Mouse (Mus musculus): ENCODE data around the gene Olfm2. TPM values are rescaled to one million over a fixed set of nuclear protein-coding genes. Genes with fewer than 3 reads are reported as not detected.

The Olfm2 gene
- not detected in 2 replicates for total RNA-seq (2015; ENCODE audit: low replicate concordance)
- not detected in 2 replicates for total RNA-seq (2017; ENCODE audit: low replicate concordance)

DNA sequence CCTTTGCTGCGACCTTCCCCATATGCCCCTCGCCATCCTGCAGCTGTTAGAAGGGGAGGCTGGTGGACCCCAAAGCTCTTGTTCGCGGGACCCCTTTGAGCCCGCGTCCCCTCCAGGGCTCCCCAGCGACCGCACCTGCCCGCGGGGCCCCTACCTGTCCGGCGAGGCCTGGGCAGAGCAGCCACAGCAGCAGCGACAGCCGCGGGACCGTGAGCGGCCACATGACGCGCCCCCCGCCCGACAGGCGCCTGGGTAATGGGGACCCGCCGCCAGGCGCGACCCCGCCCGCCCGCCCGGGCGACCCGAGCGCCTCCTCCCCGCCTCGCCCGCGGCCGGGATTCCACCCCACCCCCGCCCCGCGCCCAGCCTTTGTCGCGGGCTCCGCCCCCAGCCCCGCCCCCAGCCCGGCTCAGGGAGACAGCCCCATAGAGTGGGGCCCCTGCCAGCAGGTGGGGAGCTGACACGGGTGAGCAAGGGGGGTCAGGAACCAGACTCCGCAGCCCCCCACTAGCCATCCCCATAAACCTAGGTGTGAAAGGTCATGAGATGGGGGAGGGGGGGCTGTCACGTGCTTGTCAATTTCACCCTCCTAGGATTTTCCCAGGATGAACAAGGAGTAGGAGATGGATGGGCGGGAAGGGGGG is at the start of gene Olfm2:
TSS of gene Olfm2 (minus strand) at position 333 of the 644 bp plus-strand sequence.
- no peak for ATAC-seq (replicated peaks; ENCODE audit: low FRiP score, poor library complexity, severe bottlenecking)

GRCm38 (mm10) chr9:20794108-20794806 is 48.1 kb upstream of the Olfm2 start:
- no peak for ATAC-seq (replicated peaks; ENCODE audit: low FRiP score, poor library complexity, severe bottlenecking)

DNA sequence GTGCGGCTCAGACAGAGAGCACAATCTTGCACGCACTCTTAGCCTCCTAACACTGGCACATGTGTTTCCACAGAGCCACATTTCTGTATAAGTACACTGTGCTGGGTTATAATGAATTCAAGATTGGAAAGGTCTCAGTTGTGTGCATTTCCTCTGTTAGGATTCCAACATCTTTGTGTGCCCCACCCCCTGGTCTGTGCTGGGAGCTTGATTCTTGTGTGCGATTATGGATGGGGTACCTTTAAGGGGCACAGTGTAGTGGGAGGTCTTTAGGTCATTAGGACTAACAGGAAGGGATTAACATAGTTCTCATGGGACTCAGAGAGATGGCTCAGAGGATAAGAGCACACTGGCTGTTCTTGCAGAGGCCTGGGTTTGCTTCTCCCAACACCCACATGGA is 44.2 kb upstream of the Olfm2 start:
- no peak for ATAC-seq (replicated peaks; ENCODE audit: low FRiP score, poor library complexity, severe bottlenecking)

- no peak for ATAC-seq (replicated peaks; ENCODE audit: low FRiP score, poor library complexity, severe bottlenecking)
Measured at GRCm38 (mm10) chr9:20789651-20790050, 43.5 kb upstream of the Olfm2 start.

DNA sequence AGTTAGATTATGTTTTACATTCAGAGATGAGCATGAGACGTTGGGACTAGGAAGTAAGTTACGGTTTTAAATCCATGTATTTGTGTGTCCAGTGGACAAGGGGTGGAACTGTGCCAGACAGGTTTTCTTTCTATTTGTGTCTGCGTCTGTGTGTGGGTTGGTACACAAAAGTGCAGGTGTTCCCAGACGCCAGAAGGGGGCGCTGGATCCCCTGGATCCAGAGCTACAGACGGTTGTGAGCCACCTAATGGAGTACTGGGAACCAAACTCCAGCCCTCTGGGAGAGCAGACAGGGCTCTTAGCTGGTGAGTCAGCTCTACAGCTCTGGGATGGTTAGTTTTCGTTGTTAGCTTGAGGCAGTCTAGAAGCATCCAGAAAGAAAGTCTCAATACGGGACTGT is 41.8 kb upstream of the Olfm2 start:
- no peak for ATAC-seq (replicated peaks; ENCODE audit: low FRiP score, poor library complexity, severe bottlenecking)

- no peak for ATAC-seq (replicated peaks; ENCODE audit: low FRiP score, poor library complexity, severe bottlenecking)
Measured at GRCm38 (mm10) chr9:20785055-20785454, 38.9 kb upstream of the Olfm2 start.

- ATAC-seq (replicated peaks; ENCODE audit: low FRiP score, poor library complexity, severe bottlenecking): no peak
Measured at GRCm38 (mm10) chr9:20781286-20781685, 35.1 kb upstream of the Olfm2 start.

- ATAC-seq (replicated peaks; ENCODE audit: low FRiP score, poor library complexity, severe bottlenecking): no peak
Measured at GRCm38 (mm10) chr9:20765274-20765673, 19.1 kb upstream of the Olfm2 start.

DNA sequence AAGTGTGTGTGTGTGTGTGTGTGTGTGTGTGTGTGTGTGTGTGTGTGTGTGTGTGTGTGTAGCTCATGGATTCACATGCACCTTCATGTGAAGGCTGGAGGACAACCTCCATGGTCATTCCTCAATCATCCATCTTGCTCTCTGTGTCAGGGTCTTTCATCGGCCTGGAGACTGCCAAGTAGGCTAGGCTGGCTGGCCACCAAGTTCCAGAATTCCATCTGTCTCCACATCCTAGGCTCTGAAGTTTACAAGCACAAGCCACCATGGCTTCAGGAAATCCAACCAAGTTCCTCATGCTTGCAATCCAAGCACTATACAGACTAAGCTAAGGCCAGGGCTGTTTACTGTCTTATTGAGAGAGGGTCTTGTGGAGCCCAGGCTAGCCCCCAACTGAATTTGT is 16.9 kb upstream of the Olfm2 start:
- no peak for ATAC-seq (replicated peaks; ENCODE audit: low FRiP score, poor library complexity, severe bottlenecking)

- ATAC-seq (replicated peaks; ENCODE audit: low FRiP score, poor library complexity, severe bottlenecking): no peak
Measured at GRCm38 (mm10) chr9:20762197-20762961, 16.2 kb upstream of the Olfm2 start.

GRCm38 (mm10) chr9:20761388-20761787 is 15.2 kb upstream of the Olfm2 start:
- ATAC-seq (replicated peaks; ENCODE audit: low FRiP score, poor library complexity, severe bottlenecking): no peak

DNA sequence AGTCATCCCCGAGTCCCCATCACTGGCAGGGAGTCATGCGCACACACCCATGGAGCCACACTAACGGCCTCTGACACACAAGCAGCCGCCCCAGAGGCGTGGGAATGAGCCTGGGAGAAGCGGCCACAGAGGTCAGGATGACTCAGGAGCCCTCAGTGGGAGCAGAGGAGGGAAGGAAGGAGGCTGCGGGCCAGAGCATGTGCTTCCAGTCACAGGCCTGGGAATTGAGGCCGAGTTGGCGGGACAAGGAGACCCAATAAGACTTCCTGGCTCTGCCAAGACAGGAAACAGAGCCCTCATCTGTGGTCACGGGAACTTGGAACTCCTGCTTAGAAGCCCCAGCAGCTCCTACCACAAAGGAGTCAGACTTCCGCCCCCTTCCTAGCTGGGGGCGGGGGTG is 14.7 kb upstream of the Olfm2 start:
- no peak for ATAC-seq (replicated peaks; ENCODE audit: low FRiP score, poor library complexity, severe bottlenecking)

- no peak for ATAC-seq (replicated peaks; ENCODE audit: low FRiP score, poor library complexity, severe bottlenecking)
Measured at GRCm38 (mm10) chr9:20758896-20759295, 12.7 kb upstream of the Olfm2 start.

- ATAC-seq (replicated peaks; ENCODE audit: low FRiP score, poor library complexity, severe bottlenecking): no peak
Measured at GRCm38 (mm10) chr9:20758243-20758642, 12.1 kb upstream of the Olfm2 start.

DNA sequence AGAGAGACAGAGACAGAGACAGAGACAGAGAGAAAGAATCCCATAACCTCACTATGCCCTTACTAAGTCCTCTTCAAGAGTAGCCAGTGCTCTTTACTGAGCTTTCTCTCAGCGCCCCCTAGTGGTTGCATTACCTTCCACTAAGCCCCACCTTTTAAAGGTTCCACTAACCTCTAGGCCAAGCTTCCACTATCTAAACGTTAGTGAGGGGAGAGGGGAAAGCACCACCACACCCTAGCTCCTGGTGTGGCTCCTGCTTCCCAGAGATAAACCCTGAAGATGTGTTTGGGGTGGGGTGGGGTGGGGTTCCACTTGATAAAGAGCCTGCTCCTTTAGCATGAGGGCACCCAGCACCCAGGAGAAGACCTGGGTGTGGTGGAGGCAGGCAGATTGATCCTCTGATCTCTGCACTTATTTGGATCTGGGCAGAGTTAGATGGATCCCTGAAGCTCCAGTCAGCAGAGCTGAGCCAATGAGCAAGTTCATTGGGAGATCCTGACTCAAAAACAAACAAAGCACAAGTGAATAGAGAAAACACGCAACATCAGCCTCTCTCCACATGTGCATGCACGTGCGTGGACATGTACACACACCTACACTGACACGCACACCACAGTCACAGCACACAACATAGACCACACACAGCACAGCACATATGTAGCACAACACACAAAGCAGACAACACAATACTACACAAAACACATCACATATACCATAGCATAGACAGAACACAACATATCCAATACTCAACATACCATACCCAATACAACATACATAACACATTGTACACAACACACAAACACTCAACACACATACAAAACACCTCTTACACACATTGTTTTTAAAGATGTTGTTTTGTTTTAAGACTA is 11.2 kb upstream of the Olfm2 start:
- ATAC-seq (replicated peaks; ENCODE audit: low FRiP score, poor library complexity, severe bottlenecking): peak; percentile 77

GRCm38 (mm10) chr9:20756081-20756700 is 10.0 kb upstream of the Olfm2 start:
- no peak for ATAC-seq (replicated peaks; ENCODE audit: low FRiP score, poor library complexity, severe bottlenecking)

DNA sequence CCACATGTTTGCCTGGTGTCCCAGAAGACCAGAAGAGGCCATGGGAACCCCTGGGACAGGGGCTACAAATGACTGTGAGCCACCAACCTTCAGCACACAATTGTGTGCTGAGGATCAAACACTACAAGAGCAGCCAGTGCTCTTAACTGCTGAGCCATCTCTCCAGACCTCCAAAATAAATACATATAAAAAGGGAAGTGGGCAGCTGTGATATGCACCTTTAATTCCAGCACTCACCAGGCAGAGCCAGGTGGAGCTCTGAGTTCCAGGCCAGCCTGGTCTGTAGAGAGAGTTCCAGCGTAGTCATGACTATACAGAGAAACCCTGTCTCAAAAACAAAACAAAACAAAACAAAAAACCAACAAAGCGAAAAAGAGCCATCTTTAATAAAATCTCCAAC is 8.2 kb upstream of the Olfm2 start:
- ATAC-seq (replicated peaks; ENCODE audit: low FRiP score, poor library complexity, severe bottlenecking): no peak

- no peak for ATAC-seq (replicated peaks; ENCODE audit: low FRiP score, poor library complexity, severe bottlenecking)
Measured at GRCm38 (mm10) chr9:20751477-20752029, 5.4 kb upstream of the Olfm2 start.

DNA sequence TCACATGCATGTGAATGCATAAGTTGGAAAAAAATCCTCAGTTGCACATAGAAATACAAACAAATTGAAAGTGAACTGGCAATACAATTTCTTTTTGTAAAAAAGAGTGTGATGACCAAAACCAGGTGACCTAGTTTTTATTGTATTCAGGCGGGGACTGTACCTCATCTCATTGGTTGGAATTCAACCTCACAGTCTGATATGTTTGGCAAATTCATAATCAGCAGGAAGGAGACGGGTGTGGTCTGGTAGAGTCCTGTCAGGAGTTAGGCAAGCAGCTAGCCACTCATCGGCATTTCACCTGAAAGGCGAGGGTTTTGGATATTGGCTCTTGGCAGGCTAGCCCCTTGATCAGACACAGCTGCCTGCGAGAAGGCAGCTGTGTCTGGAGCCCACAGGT is 3.1 kb upstream of the Olfm2 start:
- no peak for ATAC-seq (replicated peaks; ENCODE audit: low FRiP score, poor library complexity, severe bottlenecking)
